8 mouse cellular contexts compared by ENCODE assay signal in the genomic region with DNA sequence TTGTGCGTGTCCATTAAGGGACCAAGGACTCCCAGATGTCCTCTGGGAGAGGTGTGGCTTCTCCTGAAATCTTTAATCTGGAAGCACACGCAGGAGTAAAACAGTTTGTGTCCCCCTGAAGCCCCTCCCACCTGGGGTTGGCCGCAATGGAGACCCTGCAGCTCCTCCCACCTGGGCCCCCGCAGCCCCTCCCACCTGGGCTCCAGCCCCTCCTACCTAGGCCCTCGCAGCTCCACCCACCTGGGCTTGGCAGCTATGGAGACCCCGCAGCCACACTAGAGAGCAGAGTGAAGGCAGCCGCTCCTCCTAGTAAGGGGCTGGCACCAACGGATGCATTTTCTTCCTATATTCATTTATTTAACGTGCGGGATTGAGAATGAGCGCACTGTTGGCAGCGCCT.
A peak's percentile ranks its signal among the peaks of the same experiment; 100 is the strongest.
DNase-seq lines count a peak whose midpoint lies in the region; ATAC-seq and TF ChIP-seq lines count a peak whose summit lies in the region.
"Had no signal": no experiment of that assay in that cellular context is flagged by ENCODE, and none has a peak within 500 bp of the region (broad histone marks: within the 10 kb centered on the region; RNA-seq: fewer than 3 reads in every experiment).

No protein-coding gene starts in this region.

- H3K4me2 ChIP-seq in kidney, postnatal 0 days (ENCODE audit: low read length), result peak overlapping the region; percentile 18
- H3K4me2 ChIP-seq in hindbrain, embryonic 14.5 days (replicated peaks), result 0 out of 2 replicates have a peak overlapping the region, but pooled peaks have one; percentile 14

- ATAC-seq in kidney, postnatal 0 days (replicated peaks; ENCODE audit: low FRiP score, low read depth), result peak; percentile 61; the same call in 1 of the 2 replicates
- ATAC-seq in hindbrain, embryonic 14.5 days (ENCODE audit: low FRiP score), result no peak

- DNase-seq in kidney, postnatal 0 days (ENCODE audit: low spot score), result peak; percentile 42
- DNase-seq in kidney, adult 9 months, result no peak
- peak; percentile 69 for DNase-seq in embryo, embryonic 10.5 days (ENCODE audit: low spot score)
- no peak for DNase-seq in hindbrain, embryonic 14.5 days (ENCODE audit: low spot score)
- peak; percentile 50 for DNase-seq in retina, embryonic 14.5 days (ENCODE audit: low spot score)
- no peak for DNase-seq in left cerebral cortex, postnatal 36 days (ENCODE audit: low spot score in 2 of 2)
- no peak for DNase-seq in layer of hippocampus, adult 9-11 months

- H3K9ac ChIP-seq in kidney, postnatal 0 days (ENCODE audit: low read depth, low read length), result no peak overlapping the region
- no peak overlapping the region for H3K9ac ChIP-seq in hindbrain, embryonic 14.5 days

- no peaks in the 10 kb centered on the region for H3K27me3 ChIP-seq in kidney, postnatal 0 days (ENCODE audit: insufficient read depth, low read length)
- no peaks in the 10 kb centered on the region for H3K27me3 ChIP-seq in hindbrain, embryonic 14.5 days (ENCODE audit: control insufficient read depth, insufficient read depth, low read length)

- TF ChIP-seq CTCF in kidney, postnatal 0 days (IDR thresholded peaks at IDR 0.05; ENCODE audit: low read depth), result no peak

- H3K4me1 ChIP-seq in kidney, postnatal 0 days (replicated peaks; ENCODE audit: insufficient read depth, low read length), result no peaks in the 10 kb centered on the region
- peaks cover 10% of the 10 kb centered on the region; the same call in 1 of the 2 replicates for H3K4me1 ChIP-seq in hindbrain, embryonic 14.5 days (replicated peaks; ENCODE audit: control insufficient read depth, insufficient read depth, low read length)

- H3K36me3 ChIP-seq in kidney, postnatal 0 days (ENCODE audit: insufficient read depth, low read length), result no peaks in the 10 kb centered on the region
- no peaks in the 10 kb centered on the region for H3K36me3 ChIP-seq in hindbrain, embryonic 14.5 days (replicated peaks; ENCODE audit: control insufficient read depth, insufficient read depth)

- intact Hi-C loops in left cerebral cortex, postnatal 36 days (cut with DNase I), result no loop called here

- H3K9me3 ChIP-seq in kidney, postnatal 0 days (replicated peaks; ENCODE audit: low read length), result no peaks in the 10 kb centered on the region; the same call in 1 of the 2 replicates
- H3K9me3 ChIP-seq in hindbrain, embryonic 14.5 days (ENCODE audit: control insufficient read depth, low read length), result no peaks in the 10 kb centered on the region

- H3K4me3 ChIP-seq in kidney, postnatal 0 days (replicated peaks; ENCODE audit: low read depth, low read length), result no peak overlapping the region
- no peak overlapping the region for H3K4me3 ChIP-seq in hindbrain, embryonic 14.5 days (replicated peaks; ENCODE audit: low read length)

- H3K27ac ChIP-seq in kidney, postnatal 0 days, result no peak overlapping the region
- 0 out of 2 replicates have a peak overlapping the region, but pooled peaks have one; percentile 28 for H3K27ac ChIP-seq in hindbrain, embryonic 14.5 days
- H3K27ac ChIP-seq: macrophage had no signal

- WGBS in kidney, postnatal 0 days, result 10% methylated on average over 12 of the region's 12 CpGs
- WGBS in hindbrain, embryonic 14.5 days, result 9% methylated on average over 12 of the region's 12 CpGs

Comparison
In these comparisons a context has a peak if more than half of its experiments do, and no peak if none do; other contexts are left out.
1. DNase-seq: peak in kidney, postnatal 0 days (single experiment), embryo, embryonic 10.5 days (single experiment) and retina, embryonic 14.5 days (single experiment); none in kidney, adult 9 months (single experiment), hindbrain, embryonic 14.5 days (single experiment), left cerebral cortex, postnatal 36 days (0 of 2) and layer of hippocampus, adult 9-11 months (single experiment).